8 mouse cellular contexts compared by ENCODE assay signal in genomic region chr12:69371854-69372671, GRCm38 (mm10). TPM values are rescaled to one million over a fixed set of nuclear protein-coding genes. Genes with fewer than 3 reads are reported as not detected.
DNase-seq lines count a peak whose midpoint lies in the region; ATAC-seq and TF ChIP-seq lines count a peak whose summit lies in the region.

TSS of gene Arf6 (plus strand) at chr12:69372150.
TSS of gene Gm9887 (minus strand) at chr12:69372458.

- H3K27me3 ChIP-seq in hindbrain, embryonic 10.5 days (ENCODE audit: insufficient read depth, poor library complexity, severe bottlenecking) = no peaks in the 10 kb centered on the region
- H3K27me3 ChIP-seq in lung, postnatal 0 days (replicated peaks; ENCODE audit: insufficient read depth, low read length) = no peaks in the 10 kb centered on the region

- no peaks in the 10 kb centered on the region for H3K9me3 ChIP-seq in hindbrain, embryonic 10.5 days
- no peaks in the 10 kb centered on the region for H3K9me3 ChIP-seq in lung, postnatal 0 days (ENCODE audit: low read length)

- peak; percentile 74 for DNase-seq in MEL-GATA-1-ER (ENCODE audit: extremely low read depth, low read depth)
- DNase-seq in cerebellum, adult 8-10 months = peak; percentile 98
- DNase-seq in hindbrain, embryonic 10.5 days (ENCODE audit: low spot score) = peak; percentile 97
- peak; percentile 96 for DNase-seq in layer of hippocampus, adult 9-11 months
- DNase-seq in lung, postnatal 0 days (ENCODE audit: low spot score) = peak; percentile 98
- peak; percentile 99 for DNase-seq in ovary, postnatal 14 days (ENCODE audit: low spot score)
- peak; percentile 99 for DNase-seq in thymus, postnatal 14 days

- H3K27ac ChIP-seq in hindbrain, embryonic 10.5 days = peak within 1 kb of the TSS; percentile 97
- peak within 1 kb of the TSS; percentile 99 for H3K27ac ChIP-seq in lung, postnatal 0 days (ENCODE audit: low read length)

- H3K36me3 ChIP-seq in hindbrain, embryonic 10.5 days = peaks cover 26% of the 10 kb centered on the region
- H3K36me3 ChIP-seq in lung, postnatal 0 days (ENCODE audit: insufficient read depth, low read length) = no peaks in the 10 kb centered on the region

- peaks cover 34% of the 10 kb centered on the region for H3K4me1 ChIP-seq in hindbrain, embryonic 10.5 days (replicated peaks)
- no peaks in the 10 kb centered on the region; the same call in 1 of the 2 replicates for H3K4me1 ChIP-seq in lung, postnatal 0 days (ENCODE audit: insufficient read depth, low read depth, low read length)

- H3K4me3 ChIP-seq in hindbrain, embryonic 10.5 days = peak within 1 kb of the TSS; percentile 99
- peak within 1 kb of the TSS; percentile 100 for H3K4me3 ChIP-seq in lung, postnatal 0 days (ENCODE audit: low read depth, low read length)

- peak within 1 kb of the TSS; percentile 99 for H3K9ac ChIP-seq in lung, postnatal 0 days (replicated peaks; ENCODE audit: low read depth)

- WGBS in hindbrain, embryonic 10.5 days = under 1% methylated on average over 119 of the region's 121 CpGs
- 0% methylated on average over 51 of the region's 121 CpGs for WGBS in lung, postnatal 0 days

- no peak for TF ChIP-seq CTCF in lung, postnatal 0 days (IDR thresholded peaks at IDR 0.05)

- ATAC-seq in frontal cortex, adult (ENCODE audit: low TSS enrichment) = peak; percentile 93
- peak; percentile 96 for ATAC-seq in lung, postnatal 0 days

- peak within 1 kb of the TSS; percentile 81 for H3K4me2 ChIP-seq in lung, postnatal 0 days (replicated peaks; ENCODE audit: low read depth, low read length)

- TF ChIP-seq EP300 in lung, postnatal 0 days (IDR thresholded peaks at IDR 0.05) = no peak

RNA-seq across cellular contexts. Expression of gene Arf6, which starts in this region (rescaled TPM):
- polyA plus RNA-seq in hindbrain, embryonic 10.5 days (2016; fragmentation: Nextera tagmentation; extraction: Ambion mirVana) = 35.9 and 42.4 TPM in 2 replicates
- 86.3 and 92.5 TPM in 2 replicates for polyA plus RNA-seq in lung, postnatal 0 days (2015; fragmentation: Nextera tagmentation; extraction: Ambion mirVana)

RNA-seq across cellular contexts. Expression of gene Gm9887, which starts in this region (rescaled TPM):
- polyA plus RNA-seq in hindbrain, embryonic 10.5 days (2016; fragmentation: Nextera tagmentation; extraction: Ambion mirVana) = 0.96 and 1.9 TPM in 2 replicates
- 2.6 and 3.2 TPM in 2 replicates for polyA plus RNA-seq in lung, postnatal 0 days (2015; fragmentation: Nextera tagmentation; extraction: Ambion mirVana)

Comparison
In these comparisons a context has a peak if more than half of its experiments do, and no peak if none do; other contexts are left out.
1. Peak in every context shown above with its lines: DNase-seq, ATAC-seq, H3K4me3 ChIP-seq and H3K27ac ChIP-seq.